Mouse (Mus musculus) megakaryocyte, embryonic 14.5 days (primary cell): ENCODE measurements around the gene Trmt13. TPM values are rescaled to one million over a fixed set of nuclear protein-coding genes. Genes with fewer than 3 reads are reported as not detected.

Experiments used
- H3K27me3 ChIP-seq: replicated peaks from 2 replicates; pipeline ENCODE3; 2012; ENCODE audit warnings: inconsistent platforms
- H3K36me3 ChIP-seq: replicated peaks from 2 replicates; pipeline ENCODE3; 2012; ENCODE audit warnings: low read length, inconsistent platforms, mixed read lengths
- H3K4me1 ChIP-seq: 2 replicates; pipeline ENCODE4 v1.6.1; 2012; ENCODE audit warnings: inconsistent platforms
- H3K4me3 ChIP-seq: replicated peaks from 2 replicates; pipeline ENCODE3; 2012; ENCODE audit warnings: moderate library complexity, mild to moderate bottlenecking, inconsistent platforms
- H3K9me3 ChIP-seq: 2 replicates; pipeline ENCODE4 v1.6.1; 2012; ENCODE audit warnings: inconsistent platforms
- FLI1 ChIP-seq: IDR thresholded peaks from 2 replicates; pipeline ENCODE4 v1.6.1; 2012; ENCODE audit warnings: low read length, inconsistent platforms, mixed read lengths
- GATA1 ChIP-seq: IDR thresholded peaks from 3 replicates; pipeline ENCODE4 v1.6.1; 2012; ENCODE audit warnings: mixed read lengths, low read length, inconsistent platforms, borderline replicate concordance
- polyA plus RNA-seq: library from polyadenylated mRNA; stranded (reverse); fragments of >175 nt; gene quantifications from 2 replicates; pipeline ENCODE4 v1.2.3, GENCODE M21; 2012; ENCODE audit warnings: low replicate concordance; ENCODE audit not compliant: insufficient read depth

Trmt13 gene
- polyA plus RNA-seq, 1 experiment, result 0.64 TPM

DNA sequence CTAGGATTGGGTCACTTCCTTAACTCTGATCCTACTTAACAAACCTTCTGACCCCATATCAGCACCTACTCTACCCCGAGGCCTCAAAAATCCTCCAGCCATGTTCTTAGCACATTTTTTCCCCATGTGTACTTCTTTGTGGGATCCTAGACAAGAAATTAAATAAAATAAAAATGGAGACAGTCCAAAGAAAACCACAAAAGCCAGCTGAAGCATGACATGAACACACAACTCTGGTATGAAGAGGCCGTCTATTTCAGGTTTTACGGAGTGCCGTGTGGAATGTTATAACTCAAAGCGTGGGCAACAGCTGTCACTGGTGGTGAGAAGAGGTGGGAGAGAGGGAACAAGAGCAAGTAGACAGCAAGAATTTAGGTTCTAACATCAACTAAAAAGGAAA, 63.0 kb downstream of the Trmt13 start:
- Histone ChIP-seq H3K9me3 (peaks cover 6% of the 10 kb centered on the region), H3K4me3 (no peak overlapping the region), H3K27me3 (no peaks in the 10 kb centered on the region), H3K36me3 (peaks cover 37% of the 10 kb centered on the region), H3K4me1 (peaks cover 1% of the 10 kb centered on the region)
- TF ChIP-seq FLI1 (no peak), GATA1 (no peak)

DNA sequence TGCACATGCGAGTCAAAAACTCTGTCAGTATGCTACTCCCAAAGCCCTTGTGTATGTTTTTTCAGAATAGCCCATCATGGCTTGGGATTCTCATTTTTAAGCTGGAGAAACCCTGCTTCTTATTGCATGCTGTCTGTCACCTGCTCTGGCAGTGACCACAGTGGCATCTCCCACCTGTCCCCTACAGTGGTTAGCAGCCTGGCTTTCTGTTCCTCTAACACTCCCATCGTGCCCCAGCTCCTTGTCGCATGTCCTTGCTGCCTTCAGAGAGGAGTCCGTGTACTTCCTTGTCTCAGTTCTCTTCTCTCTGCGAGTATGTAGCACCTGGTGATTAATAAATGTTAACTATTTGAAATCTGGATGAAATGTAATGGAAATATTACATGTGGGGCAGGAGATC, 67.0 kb downstream of the Trmt13 start:
- H3K36me3 ChIP-seq, result peaks cover 69% of the 10 kb centered on the region
- no peak for TF ChIP-seq GATA1
- TF ChIP-seq FLI1, result no peak

DNA sequence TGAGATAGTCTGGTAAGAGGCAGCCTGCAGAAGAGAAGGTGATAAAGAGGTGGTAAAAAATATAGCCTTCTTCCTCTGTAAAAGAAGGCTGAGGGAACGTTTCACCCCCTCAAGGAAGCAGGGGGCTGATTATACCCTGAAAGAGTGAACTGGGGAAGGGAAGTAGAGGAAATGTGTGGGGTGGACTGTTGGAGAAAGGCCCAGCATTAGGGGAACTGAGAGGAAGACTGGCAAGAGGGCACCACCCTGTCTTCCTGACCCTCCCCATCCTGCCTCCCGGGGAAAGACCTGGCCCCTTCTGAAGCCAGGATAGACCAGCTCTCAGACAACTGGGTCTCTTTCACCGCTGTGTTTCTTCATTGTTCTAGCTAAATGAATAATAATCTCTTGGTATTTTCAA, 71.9 kb downstream of the Trmt13 start:
- Histone ChIP-seq H3K4me3 (no peak overlapping the region), H3K27me3 (no peaks in the 10 kb centered on the region), H3K4me1 (peaks cover 41% of the 10 kb centered on the region), H3K36me3 (peaks cover 84% of the 10 kb centered on the region), H3K9me3 (no peaks in the 10 kb centered on the region)
- TF ChIP-seq GATA1 (no peak), FLI1 (no peak)

More for the DNA sequence above, 67.0 kb downstream of the Trmt13 start:
- H3K4me1 ChIP-seq, result peaks cover 32% of the 10 kb centered on the region
- peaks cover 6% of the 10 kb centered on the region for H3K9me3 ChIP-seq
- H3K27me3 ChIP-seq, result no peaks in the 10 kb centered on the region
- no peak overlapping the region for H3K4me3 ChIP-seq

DNA sequence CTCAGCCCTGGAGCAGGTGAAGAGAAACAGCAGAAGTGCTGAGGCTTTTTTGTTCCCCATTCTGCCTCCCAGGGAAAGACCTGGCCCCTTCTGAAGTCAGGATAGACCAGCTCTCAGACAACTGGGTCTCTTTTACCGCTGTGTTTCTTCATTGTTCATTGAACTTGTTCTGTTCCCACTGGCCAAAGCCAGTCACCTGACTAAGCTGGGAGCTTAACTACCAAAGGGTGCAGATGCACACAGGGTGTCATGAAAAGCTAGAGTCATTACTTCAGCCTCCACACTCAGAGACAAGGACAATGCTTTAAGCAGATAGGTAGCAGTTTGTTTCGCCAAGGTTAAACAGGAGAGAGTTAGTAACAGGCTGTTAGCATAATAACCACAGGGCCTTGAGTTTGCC, 72.3 kb downstream of the Trmt13 start:
- Histone ChIP-seq H3K4me3 (no peak overlapping the region), H3K36me3 (peaks cover 84% of the 10 kb centered on the region), H3K4me1 (peaks cover 41% of the 10 kb centered on the region), H3K9me3 (no peaks in the 10 kb centered on the region), H3K27me3 (no peaks in the 10 kb centered on the region)
- TF ChIP-seq GATA1, result no peak
- no peak for TF ChIP-seq FLI1

DNA sequence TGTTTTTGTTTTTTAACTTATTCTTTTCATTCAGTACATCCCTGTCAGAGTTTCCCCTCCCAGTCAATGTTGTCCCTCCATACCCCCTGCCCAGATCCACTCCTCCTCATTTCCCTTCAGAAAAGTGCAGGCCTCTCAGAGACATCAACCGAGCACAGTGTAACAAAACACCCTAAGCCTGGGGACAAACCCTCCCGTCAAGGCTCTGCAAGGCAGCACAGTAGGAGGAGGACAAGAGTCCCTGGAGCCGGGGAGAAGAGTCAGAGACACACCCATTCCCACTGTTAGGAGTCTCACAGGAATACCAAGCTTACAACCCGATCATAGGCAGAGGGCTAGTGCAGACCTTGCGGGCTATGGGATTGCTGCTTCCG, 77.2 kb downstream of the Trmt13 start:
- no peaks in the 10 kb centered on the region for H3K9me3 ChIP-seq
- H3K36me3 ChIP-seq, result peaks cover 90% of the 10 kb centered on the region
- TF ChIP-seq FLI1 (no peak), GATA1 (no peak)
- no peaks in the 10 kb centered on the region for H3K27me3 ChIP-seq
- peaks cover 9% of the 10 kb centered on the region for H3K4me1 ChIP-seq
- H3K4me3 ChIP-seq, result no peak overlapping the region

DNA sequence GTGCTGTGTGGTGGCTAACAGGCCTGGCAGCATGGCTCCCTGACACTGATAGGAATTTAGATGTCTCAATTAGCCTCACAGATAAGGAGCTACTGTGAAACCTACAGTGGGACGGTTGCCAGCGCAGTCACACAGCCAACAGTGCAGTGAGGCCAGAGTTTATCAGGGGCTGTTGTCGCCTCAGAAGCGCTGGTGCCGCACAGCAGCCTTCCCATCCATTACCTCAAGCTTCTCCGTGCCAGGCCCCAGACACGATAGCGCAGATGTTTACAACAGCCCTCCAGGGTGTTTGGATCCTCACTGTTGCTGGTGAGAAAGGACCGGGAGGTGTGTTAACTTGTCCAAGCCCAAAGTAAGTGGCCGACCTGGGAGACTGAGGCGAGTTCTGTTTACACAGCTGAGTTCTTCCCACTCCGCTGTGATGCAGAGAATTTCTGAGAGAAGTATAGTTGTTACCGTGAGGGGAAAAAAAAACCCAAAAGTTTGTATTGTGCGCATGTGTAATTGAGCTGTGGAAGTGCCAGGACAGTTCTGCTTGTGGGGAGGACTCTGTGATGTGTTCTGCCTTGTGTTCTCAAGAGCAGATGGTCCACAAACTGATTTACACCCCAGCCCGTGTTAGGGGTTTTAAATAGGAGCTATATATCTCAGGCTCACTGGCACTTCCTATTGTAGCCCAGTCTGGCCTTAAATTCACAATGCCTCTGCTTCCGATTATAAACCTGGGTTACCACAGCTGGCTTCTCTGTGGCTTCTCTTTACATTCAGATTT, 77.8 kb downstream of the Trmt13 start:
- no peaks in the 10 kb centered on the region for H3K27me3 ChIP-seq
- peaks cover 3% of the 10 kb centered on the region; the same call in 1 of the 2 replicates for H3K4me1 ChIP-seq
- no peak overlapping the region for H3K4me3 ChIP-seq
- H3K36me3 ChIP-seq, result peaks cover 84% of the 10 kb centered on the region
- no peaks in the 10 kb centered on the region for H3K9me3 ChIP-seq
- TF ChIP-seq FLI1, result no peak
- no peak for TF ChIP-seq GATA1

Other genes with a start within 250 kb of the Trmt13 start
- 0.91 and 2.2 TPM in 2 replicates for gene Cdc14a, start 190.6 kb downstream of the Trmt13 start, polyA plus RNA-seq
- 39.0 and 44.2 TPM in 2 replicates for gene Rtca, start 106.4 kb downstream of the Trmt13 start, polyA plus RNA-seq
- 0.78 TPM in 1 of 2 replicates, not detected in the other for gene Dbt, start 101.5 kb downstream of the Trmt13 start, polyA plus RNA-seq
- 0.19 TPM in 1 of 2 replicates, not detected in the other for gene Lrrc39, start 51.6 kb downstream of the Trmt13 start, polyA plus RNA-seq
- 1.4 and 2.0 TPM in 2 replicates for gene Sass6, start 19.6 kb downstream of the Trmt13 start, polyA plus RNA-seq
- 7.1 TPM in 1 of 2 replicates, not detected in the other for gene Mfsd14a, start 48.1 kb upstream of the Trmt13 start, polyA plus RNA-seq
- not detected in 2 replicates for gene Gm43191, start 66.7 kb upstream of the Trmt13 start, polyA plus RNA-seq
- 4.1 and 4.5 TPM in 2 replicates for gene Slc35a3, start 98.2 kb upstream of the Trmt13 start, polyA plus RNA-seq
- gene Agl, start 193.6 kb upstream of the Trmt13 start, polyA plus RNA-seq, result 0.34 and 1.0 TPM in 2 replicates
- 13.7 TPM in 1 of 2 replicates, not detected in the other for gene Frrs1, start 244.9 kb upstream of the Trmt13 start, polyA plus RNA-seq